Mouse (Mus musculus) liver, postnatal 0 days (tissue): ENCODE measurements around the gene Tnf.

ENCODE experiments used
- CTCF ChIP-seq: sonication (generic); IDR thresholded peaks from 2 replicates; pipeline ENCODE4 v1.5.1; 2016; ENCODE audit warnings: antibody characterized with exemption, low read depth
- EP300 ChIP-seq: IDR thresholded peaks from 2 replicates; pipeline ENCODE4 v1.6.1; 2016; ENCODE audit warnings: antibody characterized with exemption, low read depth, mild to moderate bottlenecking

- TF ChIP-seq CTCF (no peak), EP300 (no peak)
These were observed 12.6 kb downstream of the Tnf start for GRCm38 (mm10) chr17:35189186-35189585.
